Mouse (Mus musculus) cerebellum, adult 2 months (tissue): ENCODE data around the gene Cep57l1. TPM values are rescaled to one million over a fixed set of nuclear protein-coding genes. Genes with fewer than 3 reads are reported as not detected.

ENCODE experiments used
- DNase-seq, 2 experiments: peaks; one replicate each; pipeline ENCODE4 v3.0.0; 2021
- H3K27ac ChIP-seq: fragments of 200-500 bp; 2 replicates; pipeline ENCODE4 v1.5.1; 2012; ENCODE audit warnings: low read length, control low read depth, inconsistent platforms; ENCODE audit not compliant: insufficient read depth
- H3K27me3 ChIP-seq: fragments of 200-500 bp; 2 replicates; pipeline ENCODE4 v1.6.1; 2012; ENCODE audit warnings: inconsistent platforms, mild to moderate bottlenecking, low read length, moderate library complexity; ENCODE audit not compliant: control insufficient read depth, insufficient read depth
- H3K4me1 ChIP-seq: fragments of 200-500 bp; 2 replicates; pipeline ENCODE4 v1.6.1; 2011; ENCODE audit warnings: low read length; ENCODE audit not compliant: control insufficient read depth, insufficient read depth
- H3K4me3 ChIP-seq: fragments of 200-500 bp; replicated peaks from 2 replicates; pipeline ENCODE3; 2011; ENCODE audit warnings: mild to moderate bottlenecking, low read depth, low read length, control low read depth; ENCODE audit not compliant: insufficient read depth
- CTCF ChIP-seq: fragments of 200-500 bp; IDR thresholded peaks from 2 replicates; pipeline ENCODE4 v1.5.1; 2011; ENCODE audit warnings: low read depth, mild to moderate bottlenecking, control low read depth, low read length, moderate library complexity, borderline replicate concordance; ENCODE audit not compliant: insufficient read depth
- POLR2A ChIP-seq: fragments of 200-500 bp; IDR thresholded peaks from 2 replicates; pipeline ENCODE4 v1.6.1; 2011; ENCODE audit warnings: low read length, control low read depth, borderline replicate concordance; ENCODE audit not compliant: insufficient read depth
- WGBS: fragments of 180-500 bp; shearing (Covaris S2); methylation state at CpG from one replicate; pipeline ENCODE4 v1.1.7; 2018; 5-methylcytosine and 5-hydroxymethylcytosine counted together
- polyA plus RNA-seq: library from polyadenylated mRNA; depleted of rRNA; stranded (reverse); fragments of >200 nt; gene quantifications from 2 replicates; pipeline ENCODE4 v1.2.3, GENCODE M21; 2012; rRNA removed

Cep57l1 gene
- polyA plus RNA-seq: 5.3 and 5.4 TPM in 2 replicates

- TF ChIP-seq POLR2A (peak; percentile 66), CTCF (no peak)
- H3K4me1 ChIP-seq: peaks cover 7% of the 10 kb centered on the region
- DNase-seq: peak; percentile 91 to 93
- under 1% methylated on average over 63 of the region's 69 CpGs for WGBS
- H3K4me3 ChIP-seq: peak within 1 kb of the TSS; percentile 90
- no peaks in the 10 kb centered on the region for H3K27me3 ChIP-seq
- peak within 1 kb of the TSS; percentile 67 for H3K27ac ChIP-seq
Observed at GRCm38 (mm10) chr10:41809771-41810563, at the start of gene Cep57l1, which contains the start of gene Sesn1. Gene Cep57l1 (minus strand): TSS chr10:41809871. Gene Sesn1 (plus strand): TSS chr10:41809935.

DNA sequence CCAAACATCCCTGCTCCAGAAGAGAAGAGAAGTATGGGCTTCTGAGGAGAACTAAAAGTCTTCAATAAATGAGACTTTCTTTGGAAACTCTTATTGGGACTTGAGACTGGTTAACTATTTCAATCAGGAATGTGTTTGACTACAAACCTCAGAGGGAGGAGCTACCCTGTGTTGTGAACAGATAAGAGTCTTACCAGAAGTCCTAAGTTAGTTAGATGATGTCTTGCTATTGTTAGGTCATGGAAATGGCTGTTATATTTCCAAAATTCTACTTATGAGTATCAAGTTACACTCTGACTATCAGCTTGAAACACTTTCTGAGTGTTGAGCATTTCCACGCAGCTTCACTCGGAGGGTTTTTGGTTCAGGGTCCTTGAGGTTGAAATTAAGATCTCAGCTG, 39.0 kb upstream of the Cep57l1 start:
- DNase-seq: no peak
- H3K27me3 ChIP-seq: no peaks in the 10 kb centered on the region
- no peak overlapping the region for H3K4me3 ChIP-seq
- H3K27ac ChIP-seq: no peak overlapping the region
- no peaks in the 10 kb centered on the region for H3K4me1 ChIP-seq
- 96% methylated on average over 2 of the region's 2 CpGs for WGBS
- TF ChIP-seq CTCF (no peak), POLR2A (no peak)

DNA sequence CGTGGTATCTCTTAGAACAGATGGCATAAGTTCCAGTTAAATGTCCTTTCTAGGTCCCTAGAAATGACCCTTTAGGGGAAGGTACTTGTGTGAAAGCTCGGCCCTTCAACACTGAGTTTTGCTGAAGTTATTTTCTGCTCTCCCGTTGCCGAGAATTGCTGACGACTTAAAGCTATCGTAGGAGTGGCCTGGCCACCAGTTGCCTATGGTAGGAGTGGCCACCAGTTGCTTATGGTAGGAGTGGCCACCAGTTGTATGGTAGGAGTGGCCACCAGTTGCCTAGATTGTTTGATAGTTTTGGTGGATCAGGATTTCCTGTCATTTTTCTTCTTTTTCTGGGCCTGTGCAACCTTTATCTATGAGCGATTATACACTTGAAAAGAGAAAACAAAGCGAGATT, 38.1 kb upstream of the Cep57l1 start:
- no peak overlapping the region for H3K4me3 ChIP-seq
- WGBS: 96% methylated on average over 8 of the region's 8 CpGs
- no peak for DNase-seq
- TF ChIP-seq POLR2A: no peak
- no peak for TF ChIP-seq CTCF
- H3K4me1 ChIP-seq: no peaks in the 10 kb centered on the region
- H3K27ac ChIP-seq: no peak overlapping the region
- H3K27me3 ChIP-seq: no peaks in the 10 kb centered on the region

- H3K4me1 ChIP-seq: peaks cover 6% of the 10 kb centered on the region
- DNase-seq: no peak
- no peak overlapping the region for H3K27ac ChIP-seq
- no peaks in the 10 kb centered on the region for H3K27me3 ChIP-seq
- no peak for TF ChIP-seq POLR2A
- WGBS: 90% methylated on average over 4 of the region's 4 CpGs
- no peak overlapping the region for H3K4me3 ChIP-seq
Observed at GRCm38 (mm10) chr10:41838911-41839310, 29.2 kb upstream of the Cep57l1 start.

DNA sequence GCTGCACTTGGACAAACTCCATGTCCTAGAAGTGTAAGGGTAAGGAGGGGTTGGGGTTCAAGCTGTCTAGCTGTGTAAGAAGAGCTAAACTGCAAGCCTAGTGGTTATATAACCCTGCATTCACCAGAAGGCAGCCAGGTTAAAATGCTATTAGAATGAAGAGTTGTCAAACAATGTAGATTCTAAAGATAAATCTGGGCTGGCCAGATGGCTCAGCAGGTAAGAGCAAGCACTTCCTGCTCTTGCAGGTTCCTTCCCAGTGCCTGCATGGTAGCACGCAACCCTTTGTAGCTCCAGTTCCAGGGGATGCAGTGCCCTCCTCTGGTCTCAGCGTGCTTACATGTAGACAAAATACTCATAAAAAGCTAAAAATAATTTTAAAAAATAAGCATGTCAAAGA, 24.5 kb upstream of the Cep57l1 start:
- TF ChIP-seq POLR2A (no peak), CTCF (peak; percentile 59; the same call in 1 of the 2 replicates)
- H3K4me3 ChIP-seq: no peak overlapping the region
- H3K4me1 ChIP-seq: peaks cover 21% of the 10 kb centered on the region
- H3K27ac ChIP-seq: peak overlapping the region; percentile 60
- DNase-seq: peak; percentile 66 to 87
- H3K27me3 ChIP-seq: no peaks in the 10 kb centered on the region
- WGBS: 15% methylated on average over 2 of the region's 2 CpGs

- no peak for DNase-seq
- Histone ChIP-seq H3K4me1 (peaks cover 26% of the 10 kb centered on the region), H3K4me3 (no peak overlapping the region), H3K27me3 (no peaks in the 10 kb centered on the region), H3K27ac (no peak overlapping the region)
- WGBS: 66% methylated on average over 6 of the region's 6 CpGs
- no peak for TF ChIP-seq POLR2A
- no peak for TF ChIP-seq CTCF
Observed at GRCm38 (mm10) chr10:41832191-41832590, 22.5 kb upstream of the Cep57l1 start.

DNA sequence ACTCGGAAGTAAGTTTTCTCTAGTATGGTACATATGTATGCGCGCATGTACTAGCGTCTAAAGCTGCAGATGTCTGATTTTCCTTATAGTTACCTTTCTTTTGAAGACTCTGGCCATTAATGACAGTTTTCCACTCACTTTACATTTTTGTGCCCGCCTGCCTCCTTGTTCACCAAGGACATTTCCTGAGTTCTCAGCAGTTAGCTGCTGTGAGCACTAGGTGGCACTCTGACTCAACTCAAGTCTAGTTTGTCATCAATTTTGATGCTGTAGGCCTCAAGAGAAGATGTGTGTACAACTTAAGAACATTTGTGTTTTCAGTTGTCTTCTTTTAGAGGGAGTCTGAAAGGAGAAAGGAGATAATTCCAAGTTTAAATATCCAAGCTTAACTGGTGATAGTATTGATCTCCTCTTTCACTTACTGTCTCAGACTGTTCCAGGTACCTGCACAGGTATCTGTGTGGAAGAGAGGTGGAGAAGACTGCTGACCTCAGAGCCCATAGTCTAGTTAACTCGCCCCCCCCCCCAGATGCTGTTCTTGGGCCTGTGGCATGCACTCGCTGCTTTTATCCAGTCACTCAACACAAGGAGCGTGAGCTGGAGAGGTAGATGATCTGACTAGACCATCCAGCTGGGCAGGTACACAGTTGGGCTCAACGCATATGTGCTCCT, 21.3 kb upstream of the Cep57l1 start:
- Histone ChIP-seq H3K4me1 (peaks cover 26% of the 10 kb centered on the region), H3K27me3 (no peaks in the 10 kb centered on the region), H3K27ac (no peak overlapping the region), H3K4me3 (no peak overlapping the region)
- DNase-seq: peak; percentile 77 to 78
- WGBS: 51% methylated on average over 9 of the region's 9 CpGs
- peak; percentile 73 for TF ChIP-seq CTCF
- TF ChIP-seq POLR2A: no peak

- Histone ChIP-seq H3K27ac (no peak overlapping the region), H3K27me3 (no peaks in the 10 kb centered on the region), H3K4me1 (peaks cover 26% of the 10 kb centered on the region), H3K4me3 (no peak overlapping the region)
- TF ChIP-seq POLR2A (no peak), CTCF (no peak)
- no peak for DNase-seq
- 29% methylated on average over 4 of the region's 4 CpGs for WGBS
Observed at GRCm38 (mm10) chr10:41830445-41830844, 20.8 kb upstream of the Cep57l1 start.
